Mouse (Mus musculus) Patski (cell line): ENCODE measurements around the gene Specc1. TPM values are rescaled to one million over a fixed set of nuclear protein-coding genes. Genes with fewer than 3 reads are reported as not detected.

Experiments
- ATAC-seq: fragments of 100-300 bp; one replicate; pipeline ENCODE4 v1.8.0; 2021
- CTCF ChIA-PET: fragments of 350-600 bp; sonication (Branson Sonifier 250); formaldehyde crosslinking; loops from one replicate; lab custom pipeline; 2022; ENCODE audit warnings: inconsistent platforms; lab: Charles Lee
- POLR2A ChIA-PET: fragments of 350-600 bp; sonication (Branson Sonifier 250); formaldehyde crosslinking; loops from one replicate; lab custom pipeline; 2022; ENCODE audit warnings: antibody characterized with exemption, inconsistent platforms; lab: Charles Lee
- DNase-seq: peaks from one replicate; pipeline ENCODE4 v3.0.0-alpha.2; 2011; ENCODE audit warnings: low read depth, low spot score
- H3K27me3 ChIP-seq: fragments of 371-371 bp; one replicate; pipeline ENCODE4 v1.5.1; 2021
- CTCF ChIP-seq: fragments of 100-300 bp; IDR thresholded peaks from one replicate; pipeline ENCODE4 v1.5.1; 2021
- in situ Hi-C: fragments of 300-500 bp; cut with MboI; formaldehyde crosslinking; loops from 3 replicates; pipeline ENCODE4 v1.11.1; 2018; ENCODE audit warnings: low pct_unique_long_range_greater_than_20kb, mixed read lengths
- polyA plus RNA-seq: library from polyadenylated mRNA; unstranded; gene quantifications from one replicate; pipeline ENCODE4 v1.2.3, GENCODE M21; 2021

Specc1 gene
- polyA plus RNA-seq, 1 experiment from 2014 or later: 27.8 TPM

DNA sequence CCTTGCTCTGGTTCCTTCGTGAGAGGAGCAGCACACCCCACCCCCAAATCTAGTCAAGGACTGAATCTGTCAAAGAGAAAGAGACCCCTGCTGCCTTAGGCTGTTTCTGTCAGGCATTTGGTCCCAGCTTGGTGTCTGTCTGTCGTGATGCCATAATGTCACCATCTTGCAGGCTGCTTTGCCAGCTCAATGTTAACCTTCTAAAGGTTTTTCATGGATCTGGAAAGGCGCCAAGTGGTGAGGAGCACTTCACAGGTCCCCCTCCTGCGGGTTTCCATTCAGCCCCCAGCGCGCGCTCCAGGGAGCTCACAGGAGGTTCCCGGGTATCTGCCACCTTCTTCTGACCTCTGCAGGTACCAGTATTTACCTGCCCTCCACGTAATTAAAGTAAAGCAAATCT lies 51.4 kb downstream of the Specc1 start:
- ChIA-PET CTCF (interaction anchor here (1.0 kb wide), 1 partner anchor 8 kb away, joined by 3 read pairs; no protein-coding TSS in a partner anchor), POLR2A (no interaction called here)
- in situ Hi-C loops: no loop called here
- no peak for TF ChIP-seq CTCF
- ATAC-seq (no peak), DNase-seq (no peak)
- H3K27me3 ChIP-seq: no peaks in the 10 kb centered on the region

DNA sequence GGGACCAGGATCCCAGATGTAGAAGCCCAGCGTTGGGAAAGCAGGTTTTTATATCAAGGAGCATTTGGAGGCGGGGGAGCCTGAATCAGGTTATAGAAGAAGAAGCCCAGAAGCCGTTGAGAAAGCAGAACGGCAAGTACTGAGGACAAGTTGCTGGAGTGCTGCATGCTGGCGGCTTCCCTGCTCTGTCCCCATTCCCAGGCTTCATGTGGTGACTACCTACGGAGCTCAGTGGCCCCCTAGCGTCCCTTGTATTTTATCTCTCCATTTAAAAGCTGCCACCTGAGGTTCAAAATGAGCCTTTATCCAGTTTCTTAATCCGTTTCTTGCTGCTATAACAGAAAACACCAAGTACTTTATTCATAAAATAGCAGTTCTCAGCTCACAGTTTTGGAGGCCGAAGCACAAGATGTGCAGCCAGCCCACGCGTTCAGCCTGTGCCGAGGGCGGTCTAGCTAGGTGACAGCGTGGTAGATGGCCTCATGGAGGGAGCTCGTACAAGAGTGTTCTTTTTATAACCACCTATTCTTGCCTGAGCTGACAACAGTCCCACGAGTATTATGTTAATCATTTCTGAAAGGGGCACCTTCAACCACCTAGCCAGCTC lies 54.2 kb downstream of the Specc1 start:
- no peak for TF ChIP-seq CTCF
- ChIA-PET POLR2A (no interaction called here), CTCF (interaction anchor here (1.6 kb wide), 1 partner anchor 70 kb away, joined by 3 read pairs; no protein-coding TSS in a partner anchor)
- in situ Hi-C loops: no loop called here
- no peaks in the 10 kb centered on the region for H3K27me3 ChIP-seq
- no peak for ATAC-seq
- no peak for DNase-seq

DNA sequence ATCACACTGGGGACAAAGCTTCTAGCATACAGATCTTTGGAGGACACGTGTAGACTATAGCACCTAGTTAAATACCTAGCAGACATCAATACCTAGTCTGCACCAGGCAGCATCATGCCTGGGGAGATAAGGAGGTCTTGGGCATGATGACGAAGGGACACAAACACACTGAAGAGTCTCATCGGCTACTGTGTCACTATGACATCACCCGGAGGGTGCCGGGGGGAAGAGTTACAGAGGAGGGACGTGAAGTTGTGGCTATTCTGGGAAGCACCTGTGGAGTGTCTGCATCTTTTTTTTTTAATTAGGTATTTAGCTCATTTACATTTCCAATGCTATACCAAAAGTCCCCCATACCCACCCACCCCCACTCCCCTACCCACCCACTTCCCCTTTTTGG lies 55.5 kb downstream of the Specc1 start:
- ChIA-PET CTCF (no interaction called here), POLR2A (interaction anchor here (1.1 kb wide), 1 partner anchor 16 kb away, joined by 3 read pairs; no protein-coding TSS in a partner anchor)
- in situ Hi-C loops: no loop called here
- TF ChIP-seq CTCF: no peak
- no peaks in the 10 kb centered on the region for H3K27me3 ChIP-seq
- DNase-seq: no peak
- ATAC-seq: no peak

DNA sequence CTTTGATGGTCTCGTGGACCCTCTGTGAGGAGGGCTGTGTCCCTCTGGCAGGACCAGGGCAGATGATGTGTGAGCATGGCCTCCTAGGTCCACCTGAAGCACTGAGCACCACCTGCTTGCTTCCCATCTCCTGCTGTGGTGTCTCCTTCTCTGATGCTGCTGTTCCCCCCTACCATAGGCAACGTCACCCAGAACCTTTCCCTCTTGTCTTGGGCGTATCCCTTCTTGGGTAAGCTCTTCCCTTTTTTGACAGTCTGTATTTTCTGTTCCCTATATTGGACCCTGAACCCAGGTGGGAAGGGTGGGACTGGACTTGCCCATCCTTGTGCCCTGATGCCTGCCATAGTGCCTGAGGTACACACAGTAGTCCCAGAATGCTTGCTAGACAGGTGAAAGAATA lies 56.9 kb downstream of the Specc1 start:
- POLR2A ChIA-PET: no interaction called here
- no peak for DNase-seq
- TF ChIP-seq CTCF: no peak
- ATAC-seq: no peak
- in situ Hi-C loops: no loop called here
- CTCF ChIA-PET: no interaction called here
- H3K27me3 ChIP-seq: no peaks in the 10 kb centered on the region

DNA sequence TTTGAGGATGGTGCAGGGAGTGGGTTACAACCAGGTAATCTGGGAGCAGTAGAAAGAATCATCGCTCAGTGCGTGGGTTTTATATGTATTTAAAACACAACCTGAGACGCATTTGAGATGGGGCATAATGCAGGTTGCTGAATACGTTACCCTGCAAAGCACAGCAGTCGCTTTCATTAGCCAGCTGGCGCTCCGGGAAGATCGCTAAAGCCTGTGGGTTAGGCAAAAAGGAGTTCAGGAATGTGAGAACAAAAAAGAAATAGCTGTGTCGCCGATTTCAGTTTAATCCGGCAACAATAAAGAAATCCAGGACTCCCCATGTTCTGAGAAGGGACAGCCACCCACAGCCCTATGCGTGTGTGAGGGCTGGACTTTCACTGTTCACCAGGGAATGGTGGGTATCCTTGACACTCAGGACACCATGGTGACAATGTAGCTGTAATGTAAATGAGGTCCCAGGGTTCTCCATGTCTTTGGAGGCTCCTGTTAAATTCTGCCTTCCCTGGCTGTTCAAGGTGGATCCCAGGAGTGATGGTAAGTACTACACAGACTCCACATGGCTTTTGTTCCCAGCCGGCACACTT lies 58.6 kb downstream of the Specc1 start:
- in situ Hi-C loops: no loop called here
- ChIA-PET CTCF (interaction anchor here (0.9 to 1.4 kb wide), 3 partner anchors 9 to 33 kb away, joined by 3 to 6 read pairs (median 3); no protein-coding TSS in a partner anchor), POLR2A (no interaction called here)
- TF ChIP-seq CTCF: no peak
- DNase-seq (no peak), ATAC-seq (no peak)
- H3K27me3 ChIP-seq: no peaks in the 10 kb centered on the region

DNA sequence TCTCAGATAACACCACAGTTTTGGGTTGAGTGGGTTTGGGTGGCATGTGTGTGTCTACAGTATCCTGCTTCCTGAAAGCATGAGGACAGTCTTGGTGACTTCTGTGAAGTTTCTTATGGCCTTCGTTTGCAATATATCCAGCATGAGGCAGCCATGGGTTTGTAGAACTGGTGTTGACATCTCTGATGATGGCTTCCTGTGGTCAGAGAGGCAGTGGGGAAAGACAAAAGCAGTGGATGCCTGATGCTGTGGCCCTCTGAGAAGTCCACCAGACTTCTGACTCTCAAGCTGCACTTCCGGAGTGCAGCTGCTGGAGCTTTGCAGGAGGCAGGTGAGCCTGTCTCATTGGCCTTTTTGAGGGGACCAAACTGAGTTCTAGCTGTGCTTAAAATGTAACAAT lies 60.4 kb downstream of the Specc1 start:
- no peak for TF ChIP-seq CTCF
- DNase-seq: no peak
- POLR2A ChIA-PET: no interaction called here
- in situ Hi-C loops: no loop called here
- no peak for ATAC-seq
- H3K27me3 ChIP-seq: no peaks in the 10 kb centered on the region
- CTCF ChIA-PET: interaction anchor here (1.6 kb wide), 1 partner anchor 13 kb away, joined by 3 read pairs; no protein-coding TSS in a partner anchor

DNA sequence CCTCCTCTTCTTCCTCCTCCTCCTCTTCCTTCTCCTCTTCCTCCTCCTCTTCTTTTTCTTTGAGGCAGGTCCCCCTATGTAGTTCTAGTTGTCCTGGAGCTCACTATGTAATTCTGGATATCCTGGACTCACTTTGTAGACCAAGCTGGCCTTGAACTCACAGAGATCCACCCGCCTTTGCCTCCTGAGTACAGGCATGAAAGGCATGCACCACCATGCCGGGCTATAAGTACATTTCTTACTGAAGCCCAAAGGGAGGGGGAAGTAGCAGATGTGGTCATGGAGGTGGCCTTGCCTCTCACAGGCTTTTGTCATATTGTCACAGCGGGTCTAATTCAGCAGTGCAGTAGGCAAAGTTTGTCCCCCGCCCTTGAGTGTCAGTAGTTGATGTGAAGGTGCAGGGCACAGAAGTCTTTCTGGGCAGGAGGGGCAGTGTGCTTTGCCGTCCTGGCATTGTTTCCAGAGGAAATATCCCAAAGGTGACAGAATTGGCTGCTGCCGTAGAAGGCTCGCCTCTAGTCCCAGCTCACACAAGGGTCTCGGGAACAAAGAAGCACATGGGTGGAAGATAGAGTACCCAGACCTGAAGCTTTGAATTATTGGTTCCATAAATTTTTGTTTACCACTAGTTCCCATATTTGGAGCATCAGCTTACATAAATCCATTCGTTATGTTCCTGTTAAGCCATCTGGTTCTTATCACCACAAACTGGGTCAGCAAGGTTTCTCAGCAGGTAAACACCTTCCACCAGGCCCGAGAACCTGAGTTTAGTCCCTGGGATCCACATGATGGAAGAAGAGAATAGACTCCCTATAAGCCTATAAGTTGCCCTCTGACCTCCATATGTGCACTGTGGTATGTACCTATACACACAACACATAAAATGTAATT lies 62.0 kb downstream of the Specc1 start:
- POLR2A ChIA-PET: no interaction called here
- no peak for ATAC-seq

DNA sequence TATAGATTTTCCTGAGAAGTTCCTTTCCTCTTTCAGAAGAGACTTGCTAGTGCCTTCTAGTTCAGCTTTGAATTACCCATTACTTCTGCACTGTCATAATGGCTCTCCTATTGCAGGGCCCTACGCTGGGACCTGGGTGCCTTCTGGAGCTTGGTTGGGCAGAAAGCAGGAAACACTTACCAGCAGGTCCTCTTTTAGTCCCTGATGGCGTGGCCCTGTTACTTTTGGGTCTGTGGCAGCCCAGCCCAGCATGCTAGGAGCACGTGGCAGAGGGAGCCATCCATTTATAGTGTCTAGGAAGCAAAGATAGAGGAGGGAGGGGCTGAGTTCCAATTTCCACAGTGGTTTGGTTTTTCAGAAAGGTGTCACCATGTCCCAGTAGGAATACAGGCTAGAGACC lies 63.3 kb downstream of the Specc1 start:
- DNase-seq (no peak), ATAC-seq (no peak)
- CTCF ChIA-PET: no interaction called here
- no peaks in the 10 kb centered on the region for H3K27me3 ChIP-seq
- POLR2A ChIA-PET: no interaction called here
- in situ Hi-C loops: no loop called here
- TF ChIP-seq CTCF: no peak

More for the DNA sequence above, 62.0 kb downstream of the Specc1 start:
- CTCF ChIA-PET: no interaction called here
- H3K27me3 ChIP-seq: no peaks in the 10 kb centered on the region
- TF ChIP-seq CTCF: no peak
- in situ Hi-C loops: no loop called here
- DNase-seq: no peak

DNA sequence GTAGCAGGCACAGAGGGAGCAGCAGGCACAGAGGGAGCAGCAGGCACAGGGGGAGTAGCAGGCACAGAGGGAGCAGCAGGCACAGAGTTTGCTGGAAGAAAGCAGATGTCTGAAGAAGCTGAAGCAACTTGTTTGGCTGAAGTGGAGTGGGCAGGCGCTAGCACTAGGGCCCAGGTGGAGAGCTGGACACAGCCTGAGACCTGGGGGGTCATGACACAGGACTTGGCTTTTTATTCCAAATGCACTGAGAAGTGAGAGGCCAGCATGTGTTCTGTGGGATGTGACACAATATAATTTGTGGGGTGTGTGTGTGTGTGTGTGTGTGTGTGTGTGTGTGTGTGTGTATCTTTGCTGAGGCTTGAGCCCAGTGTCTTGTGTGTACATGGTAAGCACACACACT lies 64.3 kb downstream of the Specc1 start:
- in situ Hi-C loops: no loop called here
- ATAC-seq (no peak), DNase-seq (no peak)
- TF ChIP-seq CTCF: no peak
- ChIA-PET POLR2A (no interaction called here), CTCF (no interaction called here)
- no peaks in the 10 kb centered on the region for H3K27me3 ChIP-seq

DNA sequence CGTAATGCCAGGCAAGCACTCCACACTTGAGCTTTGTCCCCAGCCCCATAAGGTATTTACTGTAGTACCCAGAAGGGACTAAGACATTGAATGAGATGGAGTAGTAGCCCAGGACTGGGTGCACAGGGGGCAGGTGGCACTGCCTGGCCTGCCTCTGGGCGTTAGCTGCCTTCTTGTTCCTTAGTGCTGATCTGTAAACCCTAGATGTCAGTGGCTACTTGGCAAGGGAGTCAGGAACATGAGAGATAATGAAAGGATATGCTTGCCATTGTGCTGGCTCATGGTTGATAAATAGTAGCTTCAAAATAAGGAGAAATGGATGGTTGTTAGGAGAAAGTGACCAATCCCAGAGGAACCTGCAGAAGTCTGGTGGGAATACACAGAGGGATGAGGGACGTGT lies 65.5 kb downstream of the Specc1 start:
- ChIA-PET POLR2A (no interaction called here), CTCF (interaction anchor here (0.8 kb wide), 1 partner anchor 49 kb away, joined by 3 read pairs; no protein-coding TSS in a partner anchor)
- in situ Hi-C loops: no loop called here
- H3K27me3 ChIP-seq: no peaks in the 10 kb centered on the region
- TF ChIP-seq CTCF: no peak
- ATAC-seq (no peak), DNase-seq (no peak)
